Mouse (Mus musculus) v-Abl transformed pro-B cells (cell line): ENCODE results near the gene Hmcn2.

Experiments used
- in situ Hi-C, 2 experiments: fragments of 400-800 bp; cut with MboI; formaldehyde crosslinking; loops; one replicate each; pipeline ENCODE4 v1.15.1; 2025; ENCODE audit not compliant: unreplicated experiment in 2 of 2

Gene Hmcn2

GRCm38 (mm10) chr2:31304191-31304590 lies 10.0 kb upstream of the Hmcn2 start:
- in situ Hi-C loops: no loop called here

GRCm38 (mm10) chr2:31304801-31305665 lies 9.2 kb upstream of the Hmcn2 start:
- in situ Hi-C loops: no loop called here

GRCm38 (mm10) chr2:31305684-31306083 lies 8.5 kb upstream of the Hmcn2 start:
- in situ Hi-C loops: no loop called here

GRCm38 (mm10) chr2:31308257-31308656 lies 6.0 kb upstream of the Hmcn2 start:
- in situ Hi-C loops: no loop called here

- in situ Hi-C loops: no loop called here
Measured at GRCm38 (mm10) chr2:31309549-31309948, 4.7 kb upstream of the Hmcn2 start.

GRCm38 (mm10) chr2:31318162-31318561 lies 3.9 kb downstream of the Hmcn2 start:
- in situ Hi-C loops: no loop called here

GRCm38 (mm10) chr2:31319200-31319599 lies 5.0 kb downstream of the Hmcn2 start:
- in situ Hi-C loops: no loop called here

- in situ Hi-C loops: no loop called here
Measured at GRCm38 (mm10) chr2:31327186-31327585, 13.0 kb downstream of the Hmcn2 start.

GRCm38 (mm10) chr2:31337706-31338330 lies 23.6 kb downstream of the Hmcn2 start:
- in situ Hi-C loops: no loop called here

- in situ Hi-C loops: no loop called here
Measured at GRCm38 (mm10) chr2:31339826-31340225, 25.6 kb downstream of the Hmcn2 start.

- in situ Hi-C loops: no loop called here
Measured at GRCm38 (mm10) chr2:31341726-31342535, 27.7 kb downstream of the Hmcn2 start.

GRCm38 (mm10) chr2:31346096-31346495 lies 31.9 kb downstream of the Hmcn2 start:
- in situ Hi-C loops: no loop called here

- in situ Hi-C loops: no loop called here
Measured at GRCm38 (mm10) chr2:31348373-31348772, 34.2 kb downstream of the Hmcn2 start.

- in situ Hi-C loops: no loop called here
Measured at GRCm38 (mm10) chr2:31348850-31349249, 34.6 kb downstream of the Hmcn2 start.

GRCm38 (mm10) chr2:31356771-31357170 lies 42.6 kb downstream of the Hmcn2 start:
- in situ Hi-C loops: no loop called here

GRCm38 (mm10) chr2:31359316-31359715 lies 45.1 kb downstream of the Hmcn2 start:
- in situ Hi-C loops: no loop called here

GRCm38 (mm10) chr2:31367186-31367585 lies 53.0 kb downstream of the Hmcn2 start:
- in situ Hi-C loops: no loop called here

- in situ Hi-C loops: no loop called here
Measured at GRCm38 (mm10) chr2:31371396-31371795, 57.2 kb downstream of the Hmcn2 start.

- in situ Hi-C loops: no loop called here
Measured at GRCm38 (mm10) chr2:31372186-31372585, 58.0 kb downstream of the Hmcn2 start.

GRCm38 (mm10) chr2:31374415-31374814 lies 60.2 kb downstream of the Hmcn2 start:
- in situ Hi-C loops: no loop called here

GRCm38 (mm10) chr2:31376057-31376456 lies 61.8 kb downstream of the Hmcn2 start:
- in situ Hi-C loops: no loop called here
